Mouse (Mus musculus): ENCODE results near the gene Ovca2. TPM values are rescaled to one million over a fixed set of nuclear protein-coding genes. Genes with fewer than 3 reads are reported as not detected.

The Ovca2 gene
- polyA plus RNA-seq, 1 experiment: 48.9 TPM

GRCm38 (mm10) chr11:75158432-75158831 lies 20.2 kb downstream of the Ovca2 start:
- TF ChIP-seq CTCF (IDR thresholded peaks at IDR 0.05; ENCODE audit: borderline replicate concordance, control insufficient read depth, extremely low read depth, insufficient read depth, low read length, poor library complexity): no peak
- TF ChIP-seq POLR2A (IDR thresholded peaks at IDR 0.05; ENCODE audit: control insufficient read depth, extremely low read depth, insufficient read depth, low read length, poor library complexity): no peak
- WGBS: 95% methylated on average over 14 of the region's 14 CpGs
- no peak overlapping the region for H3K4me3 ChIP-seq (ENCODE audit: control insufficient read depth, insufficient read depth, low read length)
- no peak overlapping the region for H3K27ac ChIP-seq (ENCODE audit: control insufficient read depth, insufficient read depth, low read length)
- H3K36me3 ChIP-seq (ENCODE audit: control insufficient read depth, insufficient read depth, low read length): peaks cover 7% of the 10 kb centered on the region; the same call in 1 of the 2 replicates
- no peaks in the 10 kb centered on the region for H3K27me3 ChIP-seq (ENCODE audit: control insufficient read depth, insufficient read depth, low read length)
- DNase-seq: no peak
- H3K4me1 ChIP-seq (replicated peaks; ENCODE audit: control insufficient read depth, insufficient read depth, low read length): peaks cover 5% of the 10 kb centered on the region; the same call in 1 of the 2 replicates

DNA sequence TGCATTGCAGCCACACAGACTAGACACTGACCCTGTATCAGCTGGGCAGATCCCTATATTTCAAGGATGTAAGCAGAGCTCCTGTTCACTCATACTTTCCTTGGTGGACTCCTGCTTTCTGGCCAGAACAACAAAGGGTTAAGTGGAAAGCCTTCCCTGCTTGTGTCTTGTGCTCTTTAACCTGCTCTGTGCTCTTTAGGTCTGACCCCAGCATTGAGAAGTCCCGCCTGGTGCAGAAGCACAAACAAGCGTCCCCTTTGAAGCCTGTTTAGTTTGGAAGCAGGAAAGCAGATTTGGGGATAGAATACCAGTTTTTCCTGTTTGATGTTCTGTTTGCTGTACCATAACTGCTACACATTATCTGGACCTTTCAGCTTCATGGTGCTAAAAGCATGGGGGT lies 20.7 kb downstream of the Ovca2 start:
- Histone ChIP-seq H3K27ac (ENCODE audit: control insufficient read depth, insufficient read depth, low read length) (no peak overlapping the region), H3K36me3 (ENCODE audit: control insufficient read depth, insufficient read depth, low read length) (peaks cover 6% of the 10 kb centered on the region; the same call in 1 of the 2 replicates), H3K27me3 (ENCODE audit: control insufficient read depth, insufficient read depth, low read length) (no peaks in the 10 kb centered on the region), H3K4me1 (replicated peaks; ENCODE audit: control insufficient read depth, insufficient read depth, low read length) (peaks cover 7% of the 10 kb centered on the region; the same call in 1 of the 2 replicates), H3K4me3 (ENCODE audit: control insufficient read depth, insufficient read depth, low read length) (no peak overlapping the region)
- TF ChIP-seq CTCF (IDR thresholded peaks at IDR 0.05; ENCODE audit: borderline replicate concordance, control insufficient read depth, extremely low read depth, insufficient read depth, low read length, poor library complexity) (no peak), POLR2A (IDR thresholded peaks at IDR 0.05; ENCODE audit: control insufficient read depth, extremely low read depth, insufficient read depth, low read length, poor library complexity) (no peak)
- WGBS: 85% methylated on average over 2 of the region's 2 CpGs
- no peak for DNase-seq

GRCm38 (mm10) chr11:75157037-75157436 lies 21.6 kb downstream of the Ovca2 start:
- H3K36me3 ChIP-seq (ENCODE audit: control insufficient read depth, insufficient read depth, low read length): no peaks in the 10 kb centered on the region
- H3K4me1 ChIP-seq (replicated peaks; ENCODE audit: control insufficient read depth, insufficient read depth, low read length): peaks cover 7% of the 10 kb centered on the region; the same call in 1 of the 2 replicates
- no peaks in the 10 kb centered on the region for H3K27me3 ChIP-seq (ENCODE audit: control insufficient read depth, insufficient read depth, low read length)
- TF ChIP-seq CTCF (IDR thresholded peaks at IDR 0.05; ENCODE audit: borderline replicate concordance, control insufficient read depth, extremely low read depth, insufficient read depth, low read length, poor library complexity) (no peak), POLR2A (IDR thresholded peaks at IDR 0.05; ENCODE audit: control insufficient read depth, extremely low read depth, insufficient read depth, low read length, poor library complexity) (no peak)
- 71% methylated on average over 4 of the region's 4 CpGs for WGBS
- no peak overlapping the region for H3K27ac ChIP-seq (ENCODE audit: control insufficient read depth, insufficient read depth, low read length)
- DNase-seq: no peak
- no peak overlapping the region for H3K4me3 ChIP-seq (ENCODE audit: control insufficient read depth, insufficient read depth, low read length)

- no peak for TF ChIP-seq POLR2A (IDR thresholded peaks at IDR 0.05; ENCODE audit: control insufficient read depth, extremely low read depth, insufficient read depth, low read length, poor library complexity)
- no peak for TF ChIP-seq CTCF (IDR thresholded peaks at IDR 0.05; ENCODE audit: borderline replicate concordance, control insufficient read depth, extremely low read depth, insufficient read depth, low read length, poor library complexity)
- 82% methylated on average over 5 of the region's 5 CpGs for WGBS
- Histone ChIP-seq H3K27me3 (ENCODE audit: control insufficient read depth, insufficient read depth, low read length) (no peaks in the 10 kb centered on the region), H3K27ac (ENCODE audit: control insufficient read depth, insufficient read depth, low read length) (no peak overlapping the region), H3K4me3 (ENCODE audit: control insufficient read depth, insufficient read depth, low read length) (no peak overlapping the region), H3K36me3 (ENCODE audit: control insufficient read depth, insufficient read depth, low read length) (no peaks in the 10 kb centered on the region; the same call in 1 of the 2 replicates), H3K4me1 (replicated peaks; ENCODE audit: control insufficient read depth, insufficient read depth, low read length) (peaks cover 7% of the 10 kb centered on the region; the same call in 1 of the 2 replicates)
- DNase-seq: no peak
Measured at GRCm38 (mm10) chr11:75156416-75156815, 22.2 kb downstream of the Ovca2 start.

GRCm38 (mm10) chr11:75155985-75156384 lies 22.6 kb downstream of the Ovca2 start:
- Histone ChIP-seq H3K36me3 (ENCODE audit: control insufficient read depth, insufficient read depth, low read length) (peaks cover 2% of the 10 kb centered on the region), H3K27ac (ENCODE audit: control insufficient read depth, insufficient read depth, low read length) (no peak overlapping the region), H3K27me3 (ENCODE audit: control insufficient read depth, insufficient read depth, low read length) (no peaks in the 10 kb centered on the region), H3K4me3 (ENCODE audit: control insufficient read depth, insufficient read depth, low read length) (no peak overlapping the region), H3K4me1 (replicated peaks; ENCODE audit: control insufficient read depth, insufficient read depth, low read length) (peaks cover 7% of the 10 kb centered on the region; the same call in 1 of the 2 replicates)
- TF ChIP-seq CTCF (IDR thresholded peaks at IDR 0.05; ENCODE audit: borderline replicate concordance, control insufficient read depth, extremely low read depth, insufficient read depth, low read length, poor library complexity): no peak
- TF ChIP-seq POLR2A (IDR thresholded peaks at IDR 0.05; ENCODE audit: control insufficient read depth, extremely low read depth, insufficient read depth, low read length, poor library complexity): no peak
- WGBS: 83% methylated on average over 6 of the region's 6 CpGs
- no peak for DNase-seq

DNA sequence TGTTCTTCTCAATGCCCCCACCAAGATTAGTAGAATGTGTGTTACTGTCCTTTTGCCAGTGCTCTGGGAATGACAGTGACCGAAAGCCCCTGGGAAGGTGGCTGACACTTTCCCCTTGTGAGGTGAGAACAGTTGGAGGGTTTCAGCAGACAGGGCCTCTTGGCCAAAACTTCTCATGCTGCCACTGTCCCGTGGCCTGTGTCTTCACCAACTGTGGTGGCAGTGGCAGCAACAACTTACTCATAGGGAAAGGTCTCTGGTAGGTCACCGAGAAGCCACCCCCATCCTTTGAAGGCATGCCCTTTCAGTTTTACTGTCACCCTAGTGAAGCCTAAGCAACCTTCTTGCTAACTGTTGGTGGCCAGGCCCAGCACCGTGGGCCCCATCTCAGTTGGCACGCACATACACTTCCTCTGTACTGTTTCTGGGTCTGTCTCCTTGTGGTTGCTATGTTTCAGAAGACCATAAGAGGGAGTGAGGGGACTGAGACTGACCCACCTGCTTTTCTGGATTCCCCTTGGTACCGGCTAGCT lies 24.5 kb downstream of the Ovca2 start:
- no peak overlapping the region for H3K27ac ChIP-seq (ENCODE audit: control insufficient read depth, insufficient read depth, low read length)
- TF ChIP-seq POLR2A (IDR thresholded peaks at IDR 0.05; ENCODE audit: control insufficient read depth, extremely low read depth, insufficient read depth, low read length, poor library complexity): no peak
- no peak for TF ChIP-seq CTCF (IDR thresholded peaks at IDR 0.05; ENCODE audit: borderline replicate concordance, control insufficient read depth, extremely low read depth, insufficient read depth, low read length, poor library complexity)
- 44% methylated on average over 6 of the region's 6 CpGs for WGBS
- no peak overlapping the region for H3K4me3 ChIP-seq (ENCODE audit: control insufficient read depth, insufficient read depth, low read length)
- peaks cover 7% of the 10 kb centered on the region; the same call in 1 of the 2 replicates for H3K4me1 ChIP-seq (replicated peaks; ENCODE audit: control insufficient read depth, insufficient read depth, low read length)
- no peak for DNase-seq
- peaks cover 14% of the 10 kb centered on the region for H3K36me3 ChIP-seq (ENCODE audit: control insufficient read depth, insufficient read depth, low read length)
- H3K27me3 ChIP-seq (ENCODE audit: control insufficient read depth, insufficient read depth, low read length): no peaks in the 10 kb centered on the region

Data from thymus, adult 2 months (tissue).